Mouse (Mus musculus): Measurements from ENCODE around the gene Notch1. TPM values are rescaled to one million over a fixed set of nuclear protein-coding genes. Genes with fewer than 3 reads are reported as not detected.

Gene Notch1
- total RNA-seq, 2 experiments from 2014 or later = 1.5 to 5.4 TPM

GRCm38 (mm10) chr2:26533249-26533648, 16.8 kb upstream of the Notch1 start:
- no peak for ATAC-seq (replicated peaks; ENCODE audit: low FRiP score, poor library complexity, severe bottlenecking)

- no peak for ATAC-seq (replicated peaks; ENCODE audit: low FRiP score, poor library complexity, severe bottlenecking)
Measured at GRCm38 (mm10) chr2:26531829-26532228, 15.4 kb upstream of the Notch1 start.

- no peak for ATAC-seq (replicated peaks; ENCODE audit: low FRiP score, poor library complexity, severe bottlenecking)
Measured at GRCm38 (mm10) chr2:26529881-26530280, 13.4 kb upstream of the Notch1 start.

- no peak for ATAC-seq (replicated peaks; ENCODE audit: low FRiP score, poor library complexity, severe bottlenecking)
Measured at GRCm38 (mm10) chr2:26529221-26529805, 12.8 kb upstream of the Notch1 start.

GRCm38 (mm10) chr2:26526443-26527257, 10.2 kb upstream of the Notch1 start:
- ATAC-seq (replicated peaks; ENCODE audit: low FRiP score, poor library complexity, severe bottlenecking) = no peak

GRCm38 (mm10) chr2:26525355-26526018, 9.0 kb upstream of the Notch1 start:
- ATAC-seq (replicated peaks; ENCODE audit: low FRiP score, poor library complexity, severe bottlenecking) = no peak

GRCm38 (mm10) chr2:26522327-26522726, 5.9 kb upstream of the Notch1 start:
- no peak for ATAC-seq (replicated peaks; ENCODE audit: low FRiP score, poor library complexity, severe bottlenecking)

GRCm38 (mm10) chr2:26519753-26520152, 3.3 kb upstream of the Notch1 start:
- ATAC-seq (replicated peaks; ENCODE audit: low FRiP score, poor library complexity, severe bottlenecking) = no peak

- no peak for ATAC-seq (replicated peaks; ENCODE audit: low FRiP score, poor library complexity, severe bottlenecking)
Measured at GRCm38 (mm10) chr2:26516987-26517386, 524 bp upstream of the Notch1 start.

GRCm38 (mm10) chr2:26515335-26515734, 1.1 kb downstream of the Notch1 start:
- ATAC-seq (replicated peaks; ENCODE audit: low FRiP score, poor library complexity, severe bottlenecking) = no peak

GRCm38 (mm10) chr2:26513105-26513745, 3.2 kb downstream of the Notch1 start:
- ATAC-seq (replicated peaks; ENCODE audit: low FRiP score, poor library complexity, severe bottlenecking) = no peak

- no peak for ATAC-seq (replicated peaks; ENCODE audit: low FRiP score, poor library complexity, severe bottlenecking)
Measured at GRCm38 (mm10) chr2:26508661-26509060, 7.8 kb downstream of the Notch1 start.

- ATAC-seq (replicated peaks; ENCODE audit: low FRiP score, poor library complexity, severe bottlenecking) = no peak
Measured at GRCm38 (mm10) chr2:26507961-26508391, 8.5 kb downstream of the Notch1 start.

GRCm38 (mm10) chr2:26507481-26507886, 9.0 kb downstream of the Notch1 start:
- ATAC-seq (replicated peaks; ENCODE audit: low FRiP score, poor library complexity, severe bottlenecking) = no peak

- ATAC-seq (replicated peaks; ENCODE audit: low FRiP score, poor library complexity, severe bottlenecking) = no peak
Measured at GRCm38 (mm10) chr2:26506746-26507280, 9.7 kb downstream of the Notch1 start.

GRCm38 (mm10) chr2:26504772-26505480, 11.5 kb downstream of the Notch1 start:
- no peak for ATAC-seq (replicated peaks; ENCODE audit: low FRiP score, poor library complexity, severe bottlenecking)

- no peak for ATAC-seq (replicated peaks; ENCODE audit: low FRiP score, poor library complexity, severe bottlenecking)
Measured at GRCm38 (mm10) chr2:26503661-26504575, 12.5 kb downstream of the Notch1 start.

- ATAC-seq (replicated peaks; ENCODE audit: low FRiP score, poor library complexity, severe bottlenecking) = no peak
Measured at GRCm38 (mm10) chr2:26502863-26503631, 13.4 kb downstream of the Notch1 start.

Data from erythroid progenitor cell, adult 5-6 weeks (primary cell).